In the genomic region with DNA sequence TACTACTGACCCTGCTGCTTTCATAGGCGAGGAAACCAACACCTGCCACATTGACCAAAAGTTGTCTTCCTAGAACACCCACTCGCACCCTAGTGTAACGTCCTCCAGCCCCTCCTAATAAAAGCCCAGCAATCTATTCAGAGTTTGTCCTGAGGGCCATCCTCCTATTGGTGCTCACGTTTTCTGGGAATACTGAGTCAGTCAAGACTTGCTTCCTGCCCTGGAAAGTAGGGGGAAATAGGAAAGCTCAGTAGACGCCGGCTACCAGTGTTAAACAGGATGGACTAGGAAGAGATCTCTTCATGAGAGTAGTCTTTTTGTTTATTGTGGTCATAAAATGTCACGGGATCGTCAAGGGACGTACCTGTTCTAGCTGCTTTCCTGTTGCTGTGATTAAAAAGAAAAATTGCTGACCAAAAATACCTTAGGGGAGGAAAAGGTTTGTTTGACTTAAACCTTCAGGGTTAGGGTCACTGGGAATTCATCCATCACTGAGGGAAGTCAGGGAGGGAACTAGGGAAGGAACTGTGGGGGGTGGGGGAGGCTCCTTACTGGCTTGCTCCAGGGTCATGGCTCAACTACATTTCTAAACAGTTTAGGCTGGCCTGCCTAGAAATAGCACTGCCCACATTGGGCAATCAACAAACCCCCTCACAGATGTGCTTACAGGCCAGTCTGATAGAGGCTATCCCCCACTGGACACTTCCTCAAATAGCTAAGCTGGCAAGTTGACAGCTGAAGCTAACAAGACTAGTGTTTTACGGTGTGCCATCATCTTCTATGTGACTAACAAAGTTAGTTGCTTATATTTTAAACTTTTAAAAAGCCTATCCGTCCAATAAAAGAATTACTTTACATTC, we compare ENCODE assay signal across 10 mouse cellular contexts. TPM values are rescaled to one million over a fixed set of nuclear protein-coding genes. Genes with fewer than 3 reads are reported as not detected.
DNase-seq lines count a peak whose midpoint lies in the region; ATAC-seq lines count a peak whose summit lies in the region.
"Had no signal": no experiment of that assay in that cellular context is flagged by ENCODE, and none has a peak within 500 bp of the region (broad histone marks: within the 10 kb centered on the region; RNA-seq: fewer than 3 reads in every experiment).

No protein-coding gene starts in this region.

- intact Hi-C loops in left cerebral cortex, postnatal 4 days (cut with DNase I), result no loop called here

- WGBS in midbrain, embryonic 15.5 days, result 48% methylated on average over 11 of the region's 11 CpGs

- peak; percentile 38 for DNase-seq in layer of hippocampus, adult 11-12 months (ENCODE audit: low spot score)
- DNase-seq in layer of hippocampus, postnatal 36 days, result no peak
- DNase-seq in embryo, embryonic 9.5 days (ENCODE audit: extremely low spot score), result peak; percentile 43
- DNase-seq in induced T-regulatory cell, adult 2 months (ENCODE audit: low read depth), result peak; percentile 40
- DNase-seq in retina, embryonic 14.5 days (ENCODE audit: low spot score), result no peak
- DNase-seq in left cerebral cortex, adult 11 months (ENCODE audit: low spot score), result no peak
- DNase-seq in left cerebral cortex, postnatal 4 days, result no peak

- H3K4me3 ChIP-seq in midbrain, embryonic 15.5 days, result peak overlapping the region; percentile 99

- H3K4me2 ChIP-seq in midbrain, embryonic 15.5 days, result peak overlapping the region; percentile 79

- peak overlapping the region; percentile 100 for H3K27ac ChIP-seq in midbrain, embryonic 15.5 days

- ATAC-seq in midbrain, embryonic 15.5 days (replicated peaks), result no peak

- no peaks in the 10 kb centered on the region for H3K9me3 ChIP-seq in midbrain, embryonic 15.5 days

- peak overlapping the region; percentile 100 for H3K9ac ChIP-seq in midbrain, embryonic 15.5 days

- no peaks in the 10 kb centered on the region for H3K27me3 ChIP-seq in midbrain, embryonic 15.5 days (replicated peaks)

- 0 out of 2 replicates have a peak, but pooled peaks cover 2% of the 10 kb centered on the region for H3K36me3 ChIP-seq in midbrain, embryonic 15.5 days (replicated peaks)

- H3K4me1 ChIP-seq in midbrain, embryonic 15.5 days, result peaks cover 27% of the 10 kb centered on the region

RNA-seq across cellular contexts. Expression of gene Pdik1l, which starts 0.9 kb away (rescaled TPM):
- total RNA-seq in layer of hippocampus, postnatal 36 days (2021), result 10 to 100 TPM; 16.7 to 21.5 TPM
- 42.2 and 44.7 TPM in 2 replicates for polyA plus RNA-seq in midbrain, embryonic 15.5 days (2015; fragmentation: Nextera tagmentation; extraction: Ambion mirVana)
- total RNA-seq in left cerebral cortex, postnatal 4 days (2021), result 10 to 100 TPM; 36.9 to 39.7 TPM

RNA-seq across cellular contexts. Expression of gene Trim63, which starts 26.3 kb away (rescaled TPM):
- not detected for total RNA-seq in layer of hippocampus, postnatal 36 days (2021)
- polyA plus RNA-seq in midbrain, embryonic 15.5 days (2015; fragmentation: Nextera tagmentation; extraction: Ambion mirVana), result 0.40 and 0.91 TPM in 2 replicates
- under 1 TPM; 0.44 to 0.46 TPM for total RNA-seq in left cerebral cortex, postnatal 4 days (2021)
- total RNA-seq: adrenal gland, postnatal 36 days; neutrophil, adult 5-6 weeks had no signal

RNA-seq across cellular contexts. Expression of gene Grrp1, which starts 34.7 kb away (rescaled TPM):
- total RNA-seq in layer of hippocampus, postnatal 36 days (2021), result 1 to 10 TPM; 2.7 to 7.4 TPM
- 13.6 and 14.4 TPM in 2 replicates for polyA plus RNA-seq in midbrain, embryonic 15.5 days (2015; fragmentation: Nextera tagmentation; extraction: Ambion mirVana)
- total RNA-seq in left cerebral cortex, postnatal 4 days (2021), result 1 to 10 TPM; 7.5 to 8.4 TPM
- total RNA-seq: neutrophil, adult 5-6 weeks had no signal

RNA-seq across cellular contexts. Expression of gene Gm30191, which starts 41.9 kb away (rescaled TPM):
- not detected for total RNA-seq in layer of hippocampus, postnatal 36 days (2021)
- not detected in 2 replicates for polyA plus RNA-seq in midbrain, embryonic 15.5 days (2015; fragmentation: Nextera tagmentation; extraction: Ambion mirVana)
- not detected for total RNA-seq in left cerebral cortex, postnatal 4 days (2021)
- total RNA-seq: adrenal gland, postnatal 36 days; neutrophil, adult 5-6 weeks had no signal

RNA-seq across cellular contexts. Expression of gene Zfp593, which starts 43.2 kb away (rescaled TPM):
- total RNA-seq in layer of hippocampus, postnatal 36 days (2021), result 10 to 100 TPM; 10.2 to 11.4 TPM
- polyA plus RNA-seq in midbrain, embryonic 15.5 days (2015; fragmentation: Nextera tagmentation; extraction: Ambion mirVana), result 13.0 and 15.3 TPM in 2 replicates
- total RNA-seq in left cerebral cortex, postnatal 4 days (2021), result 10 to 100 TPM; 15.4 to 16.5 TPM

Comparison
In these comparisons a context has a peak if more than half of its experiments do, and no peak if none do; other contexts are left out.
1. DNase-seq: peak in layer of hippocampus, adult 11-12 months (single experiment), embryo, embryonic 9.5 days (single experiment) and induced T-regulatory cell, adult 2 months (single experiment); none in layer of hippocampus, postnatal 36 days (0 of 2), retina, embryonic 14.5 days (single experiment), left cerebral cortex, adult 11 months (single experiment) and left cerebral cortex, postnatal 4 days (single experiment).